Mouse (Mus musculus) hematopoietic multipotent progenitor cell, adult 10-12 weeks (in vitro differentiated cells): ENCODE measurements around the gene Guca1b. TPM values are rescaled to one million over a fixed set of nuclear protein-coding genes. Genes with fewer than 3 reads are reported as not detected.

ENCODE experiments used
- polyA plus RNA-seq: library from polyadenylated mRNA; stranded (reverse); fragments of >175 nt; gene quantifications from 2 replicates; pipeline ENCODE4 v1.2.3, GENCODE M21; 2012; ENCODE audit warnings: low replicate concordance

The Guca1b gene
- polyA plus RNA-seq = not detected in 2 replicates

GRCm38 (mm10) chr17:47385145-47385544 is at the start of gene Guca1b:
TSS of gene Guca1b (plus strand) at chr17:47385393.

GRCm38 (mm10) chr17:47368401-47369086 is 16.6 kb upstream of the Guca1b start, which contains the start of gene Mrps10:
TSS of gene Mrps10 (plus strand) at chr17:47368887.

GRCm38 (mm10) chr17:47400451-47400850 is 15.3 kb downstream of the Guca1b start, which contains the start of gene Guca1a:
TSS of gene Guca1a (minus strand) at chr17:47400584.

GRCm38 (mm10) chr17:47436156-47436906 is 51.1 kb downstream of the Guca1b start, which contains the start of gene AI661453:
TSS of gene AI661453 (plus strand) at chr17:47436615.

GRCm38 (mm10) chr17:47436907-47437547 is 51.8 kb downstream of the Guca1b start, which contains the start of gene 1700001C19Rik:
TSS of gene 1700001C19Rik (minus strand) at chr17:47437376.

Other genes with a start within 250 kb of the Guca1b start
- gene Mrps10, start 16.5 kb upstream of the Guca1b start, polyA plus RNA-seq = 10.1 and 11.9 TPM in 2 replicates
- gene Guca1a, start 15.2 kb downstream of the Guca1b start, polyA plus RNA-seq = 3.8 and 7.4 TPM in 2 replicates
- 0.19 and 0.46 TPM in 2 replicates for gene AI661453, start 51.2 kb downstream of the Guca1b start, polyA plus RNA-seq
- 0.11 TPM in 1 of 2 replicates, not detected in the other for gene 1700001C19Rik, start 52.0 kb downstream of the Guca1b start, polyA plus RNA-seq
- 26.4 and 30.9 TPM in 2 replicates for gene Taf8, start 116.9 kb downstream of the Guca1b start, polyA plus RNA-seq
- 251 and 354 TPM in 2 replicates for gene Ccnd3, start 119.7 kb downstream of the Guca1b start, polyA plus RNA-seq
- 13.5 and 15.7 TPM in 2 replicates for gene Bysl, start 226.1 kb downstream of the Guca1b start, polyA plus RNA-seq
- gene Med20, start 226.2 kb downstream of the Guca1b start, polyA plus RNA-seq = 0.89 and 6.7 TPM in 2 replicates
- 0.72 and 2.5 TPM in 2 replicates for gene Gm20517, start 226.2 kb downstream of the Guca1b start, polyA plus RNA-seq
- 8.0 and 8.3 TPM in 2 replicates for gene Usp49, start 245.3 kb downstream of the Guca1b start, polyA plus RNA-seq